Comparison of ENCODE assay signal across 16 mouse cellular contexts in the genomic region with DNA sequence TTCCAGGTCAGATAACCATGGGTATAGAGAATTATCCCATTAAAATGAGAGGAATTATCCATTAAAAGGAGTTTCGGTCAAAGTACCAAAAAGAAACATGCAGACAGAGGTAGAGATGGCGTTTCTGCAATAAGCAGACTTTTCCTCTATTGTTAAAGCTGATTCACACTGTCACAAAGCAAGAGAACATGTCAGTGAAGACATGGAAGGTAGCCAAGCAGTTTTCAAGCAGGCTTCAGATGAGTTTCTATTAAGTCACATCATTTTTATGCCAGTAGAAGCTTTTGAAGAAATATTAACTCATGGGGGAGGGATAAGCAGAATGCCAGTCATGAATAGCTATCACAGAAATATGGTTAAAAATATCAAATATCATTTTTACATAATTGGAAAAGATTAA.
"Had no signal": no experiment of that assay in that cellular context is flagged by ENCODE, and none has a peak within 500 bp of the region (broad histone marks: within the 10 kb centered on the region; RNA-seq: fewer than 3 reads in every experiment).

No protein-coding gene starts in this region.

- H3K9ac ChIP-seq: liver, postnatal 0 days; lung, embryonic 15.5 days; midbrain, embryonic 13.5 days; midbrain, embryonic 15.5 days; neural tube, embryonic 12.5 days had no signal

- H3K4me2 ChIP-seq: lung, embryonic 15.5 days; midbrain, embryonic 11.5 days; midbrain, embryonic 13.5 days; midbrain, embryonic 15.5 days; neural tube, embryonic 12.5 days had no signal

- H3K4me1 ChIP-seq: midbrain, embryonic 15.5 days; neural tube, embryonic 12.5 days had no signal

- ATAC-seq: liver, postnatal 0 days; lung, postnatal 0 days; midbrain, embryonic 13.5 days had no signal

- H3K9me3 ChIP-seq: lung, embryonic 15.5 days; midbrain, embryonic 13.5 days; midbrain, embryonic 15.5 days; neural tube, embryonic 12.5 days had no signal

- H3K4me3 ChIP-seq: lung, embryonic 15.5 days; megakaryocyte, embryonic 14.5 days; midbrain, embryonic 13.5 days; midbrain, embryonic 15.5 days; neural tube, embryonic 12.5 days had no signal

- H3K27me3 ChIP-seq: lung, embryonic 15.5 days; megakaryocyte, embryonic 14.5 days; midbrain, embryonic 13.5 days; midbrain, embryonic 15.5 days; neural tube, embryonic 12.5 days had no signal

- H3K27ac ChIP-seq: lung, embryonic 15.5 days; macrophage; neural tube, embryonic 12.5 days had no signal

- DNase-seq: liver, postnatal 0 days; lung, adult 2 months; lung, postnatal 14 days; lung, postnatal 36 days; right cerebral cortex, postnatal 14 days; thymus, adult 2 months; thymus, postnatal 25 days; thymus, postnatal 4 days had no signal

- H3K36me3 ChIP-seq: lung, embryonic 15.5 days; midbrain, embryonic 13.5 days; midbrain, embryonic 15.5 days; neural tube, embryonic 12.5 days had no signal
